Mouse (Mus musculus) CD4-positive naive resting alpha-beta T cell, adult 76 days (primary cell): ENCODE results near the gene Acot7. TPM values are rescaled to one million over a fixed set of nuclear protein-coding genes. Genes with fewer than 3 reads are reported as not detected.

ENCODE experiments used
- total RNA-seq: library from RNA; stranded (reverse); gene quantifications from one replicate; pipeline ENCODE4 v1.2.4, GENCODE M21; 2023

Gene Acot7
- total RNA-seq, result 6.3 TPM

DNA sequence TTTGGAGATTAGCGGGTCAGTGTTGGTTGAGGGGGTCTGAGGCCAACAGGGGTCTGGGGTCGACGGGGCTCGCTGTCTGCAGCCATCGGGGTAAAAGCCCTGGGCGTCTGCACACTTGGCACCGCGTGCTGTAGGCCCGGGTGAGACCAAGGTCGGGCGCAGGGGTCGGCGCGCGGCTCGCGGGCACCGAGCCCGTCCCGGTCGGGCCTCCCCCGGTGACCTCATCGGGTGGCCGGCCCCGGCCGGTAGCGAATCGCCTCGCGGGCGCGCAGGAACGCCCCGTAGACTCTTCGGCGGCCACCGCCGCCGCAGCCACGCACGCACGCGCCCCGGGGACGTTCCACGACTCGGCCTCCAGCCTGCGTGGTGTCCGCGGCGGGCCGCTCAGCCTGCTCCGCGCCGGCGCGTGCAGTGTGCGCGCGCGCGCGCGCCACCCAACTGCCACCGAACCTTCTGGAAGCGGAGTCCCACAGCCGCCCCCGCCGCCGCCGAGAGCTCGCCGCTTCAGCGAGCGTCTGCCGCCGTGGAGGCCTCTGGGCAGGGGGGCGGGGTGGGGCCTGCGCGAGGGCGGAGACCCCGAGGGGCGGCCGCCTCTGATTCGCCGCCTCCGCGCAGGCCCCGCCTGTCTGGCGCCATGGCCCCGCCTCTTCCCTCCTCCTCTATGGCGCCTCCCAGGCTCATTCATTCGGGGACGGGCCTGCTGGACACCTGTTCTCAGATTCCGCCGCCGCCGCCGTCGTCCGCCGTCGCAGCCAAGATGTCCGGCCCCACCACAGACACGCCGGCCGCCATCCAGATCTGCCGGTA lies at the start of gene Acot7:
Gene Acot7, plus strand, starts transcription at position 598 of the 807 bp plus-strand sequence.

DNA sequence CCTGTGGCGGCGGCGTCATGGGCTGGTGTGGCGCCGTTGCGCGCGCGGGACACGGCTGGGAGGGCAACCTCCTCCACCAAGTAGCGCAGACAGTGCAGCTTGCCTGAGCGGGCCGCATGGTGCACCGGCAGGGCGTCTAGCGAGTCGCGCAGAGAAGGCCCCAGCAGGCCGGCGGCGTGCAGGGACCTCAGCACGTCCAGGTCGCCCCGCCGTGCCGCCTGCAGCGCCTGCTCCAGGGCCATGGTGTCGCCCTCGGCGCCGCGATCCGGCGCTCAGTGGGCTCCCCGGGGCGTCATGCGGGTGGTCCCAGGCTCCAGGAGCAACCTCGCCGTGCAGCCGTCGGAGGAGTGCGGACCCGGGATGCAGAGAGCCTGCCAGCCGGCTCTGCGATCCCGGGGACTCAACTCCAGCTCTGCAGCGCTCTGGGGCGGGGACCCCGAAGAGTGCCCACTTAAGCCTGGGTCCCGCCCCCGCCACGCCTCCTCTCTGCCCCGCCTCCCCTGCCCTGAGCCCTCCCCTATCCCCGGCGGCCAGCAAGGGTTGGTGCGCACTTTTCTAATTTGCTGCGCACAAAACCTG lies 25.9 kb upstream of the Acot7 start, which contains the start of gene Espn:
Gene Espn, minus strand, starts transcription at position 406 of the 579 bp plus-strand sequence.

DNA sequence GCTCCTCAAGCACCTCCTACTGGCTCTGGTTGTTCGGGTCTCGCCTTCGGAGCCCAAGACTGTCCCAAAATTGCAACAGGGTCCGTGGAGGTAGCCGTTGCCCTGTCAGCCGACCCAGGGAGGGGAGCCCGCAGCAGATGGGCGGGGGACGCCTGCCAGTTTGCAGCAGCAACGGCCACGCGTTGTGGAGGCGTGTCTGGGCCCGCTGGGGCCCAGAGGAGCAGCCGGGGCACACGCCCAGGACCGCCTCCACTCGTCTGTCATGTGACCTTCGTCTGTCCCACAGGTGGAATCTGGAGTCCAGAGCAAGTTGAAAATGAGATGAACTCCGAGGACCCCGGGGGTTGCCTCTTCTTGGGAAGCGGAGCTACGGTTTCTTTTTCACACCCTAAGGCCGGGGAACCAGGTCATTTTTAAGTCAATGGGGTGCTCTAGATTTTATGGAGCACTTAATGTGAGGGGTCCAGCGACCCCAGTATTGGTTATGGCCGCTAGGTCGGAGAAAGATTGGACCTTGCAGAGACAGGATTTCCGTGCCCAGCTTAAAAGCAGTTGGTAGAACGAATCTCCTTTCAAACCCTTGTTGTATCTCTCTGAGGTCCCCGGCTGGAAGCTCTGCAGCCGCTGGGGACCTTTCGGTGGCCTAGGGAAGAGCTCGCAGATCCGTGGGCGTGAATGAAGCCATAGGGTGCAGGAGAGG lies 19.2 kb upstream of the Acot7 start, which contains the start of gene Hes2:
Gene Hes2, plus strand, starts transcription at position 283 of the 700 bp plus-strand sequence.

DNA sequence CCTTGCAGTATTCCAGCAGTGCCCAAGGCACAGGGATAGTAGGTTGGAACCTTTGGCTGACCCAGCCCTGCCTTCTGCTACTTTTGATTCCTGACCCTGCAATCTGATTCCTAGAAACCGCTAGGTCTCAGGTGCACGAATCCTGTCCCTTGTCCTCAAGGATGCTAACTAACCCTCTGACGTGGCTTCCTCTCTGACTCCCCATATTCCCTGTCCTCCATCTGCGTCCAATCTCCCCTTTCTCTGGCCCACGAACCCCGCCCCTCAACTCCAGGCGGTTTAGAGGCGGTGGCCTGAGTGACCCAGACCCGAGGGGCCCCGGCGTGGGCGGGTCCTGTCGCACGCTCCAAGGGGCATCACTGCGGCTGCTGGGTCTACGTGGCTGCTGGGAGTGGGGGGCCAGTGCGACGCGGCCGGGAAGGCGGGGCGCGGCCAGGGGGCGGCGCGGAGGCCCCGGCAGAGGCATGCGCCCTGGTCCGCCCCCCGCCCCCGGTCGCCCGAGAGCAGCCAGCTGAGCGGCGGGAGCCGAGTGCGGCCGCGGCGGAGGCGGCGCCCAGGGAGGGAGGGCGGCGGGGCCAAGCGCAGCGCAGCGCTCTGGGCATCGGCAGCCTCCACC lies 95.8 kb downstream of the Acot7 start, which contains the start of gene Gpr153:
Gene Gpr153, plus strand, starts transcription at position 612 of the 616 bp plus-strand sequence.

DNA sequence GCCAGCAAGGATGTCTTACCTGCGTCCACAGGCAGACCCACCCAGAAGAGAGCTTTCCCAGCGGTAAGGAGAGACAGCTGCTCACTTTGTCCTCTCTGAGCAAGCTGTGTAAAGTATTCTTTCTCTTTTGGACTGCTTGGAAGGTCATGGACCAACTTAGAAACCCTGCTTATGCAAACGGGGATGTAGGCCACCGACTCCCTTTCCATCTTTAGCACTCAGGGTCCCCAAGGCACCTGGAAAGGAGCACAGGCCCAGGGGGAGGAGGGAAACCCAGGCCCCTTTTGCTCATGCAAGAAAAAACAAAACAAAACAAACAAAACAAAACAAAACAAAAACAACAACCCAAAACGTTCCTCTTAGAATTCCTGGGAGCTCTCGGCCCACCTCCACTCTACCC lies 113.6 kb downstream of the Acot7 start, which contains the start of gene Hes3:
Gene Hes3, minus strand, starts transcription at position 101 of the 400 bp plus-strand sequence.

DNA sequence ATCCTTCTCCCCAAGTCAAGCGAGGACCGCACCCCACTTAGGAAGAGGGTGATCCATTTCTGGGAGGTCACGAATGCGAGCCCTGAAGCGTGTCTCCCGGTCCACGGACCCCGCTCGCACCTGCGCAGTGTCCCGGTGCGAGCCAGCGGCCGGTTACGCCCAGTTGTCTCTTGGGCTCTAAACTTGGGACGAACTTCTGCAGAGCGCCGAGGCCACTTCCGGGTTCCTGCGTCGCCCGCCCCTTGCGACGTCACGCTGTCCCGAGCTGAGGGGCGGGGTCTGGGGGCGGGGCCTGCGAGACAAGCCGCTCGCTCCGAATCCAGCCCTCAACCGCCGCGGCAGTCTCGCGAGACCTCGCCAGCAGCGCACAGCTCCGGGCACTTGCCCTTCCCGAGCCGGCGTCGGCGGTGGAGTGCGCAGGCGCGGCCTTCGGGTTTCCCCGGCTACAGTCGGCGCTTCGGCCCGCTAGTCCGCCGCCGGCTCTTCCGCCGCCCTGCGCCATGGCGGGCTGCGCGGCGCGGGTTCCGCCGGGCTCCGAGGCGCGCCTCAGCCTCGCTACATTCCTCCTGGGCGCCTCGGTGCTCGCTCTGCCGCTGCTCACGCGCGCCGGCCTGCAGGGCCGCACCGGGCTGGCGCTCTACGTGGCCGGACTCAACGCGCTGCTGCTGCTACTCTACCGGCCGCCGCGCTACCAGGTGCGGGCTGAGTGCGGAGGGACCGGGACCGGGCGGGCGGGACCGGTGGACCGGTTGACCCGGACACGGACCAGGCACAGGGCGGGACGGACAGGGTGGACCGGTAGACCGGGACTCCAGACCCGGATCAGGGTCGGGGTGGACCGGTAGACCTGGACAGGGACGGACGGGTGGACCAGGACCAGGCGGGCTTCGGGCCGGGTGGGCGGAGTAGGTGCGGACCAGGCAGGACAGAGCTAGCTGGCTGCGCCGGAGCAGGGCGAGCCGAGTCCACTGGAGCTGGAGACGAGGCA lies 119.2 kb downstream of the Acot7 start, which contains the start of gene Icmt:
Gene Icmt, plus strand, starts transcription at position 354 of the 988 bp plus-strand sequence.

DNA sequence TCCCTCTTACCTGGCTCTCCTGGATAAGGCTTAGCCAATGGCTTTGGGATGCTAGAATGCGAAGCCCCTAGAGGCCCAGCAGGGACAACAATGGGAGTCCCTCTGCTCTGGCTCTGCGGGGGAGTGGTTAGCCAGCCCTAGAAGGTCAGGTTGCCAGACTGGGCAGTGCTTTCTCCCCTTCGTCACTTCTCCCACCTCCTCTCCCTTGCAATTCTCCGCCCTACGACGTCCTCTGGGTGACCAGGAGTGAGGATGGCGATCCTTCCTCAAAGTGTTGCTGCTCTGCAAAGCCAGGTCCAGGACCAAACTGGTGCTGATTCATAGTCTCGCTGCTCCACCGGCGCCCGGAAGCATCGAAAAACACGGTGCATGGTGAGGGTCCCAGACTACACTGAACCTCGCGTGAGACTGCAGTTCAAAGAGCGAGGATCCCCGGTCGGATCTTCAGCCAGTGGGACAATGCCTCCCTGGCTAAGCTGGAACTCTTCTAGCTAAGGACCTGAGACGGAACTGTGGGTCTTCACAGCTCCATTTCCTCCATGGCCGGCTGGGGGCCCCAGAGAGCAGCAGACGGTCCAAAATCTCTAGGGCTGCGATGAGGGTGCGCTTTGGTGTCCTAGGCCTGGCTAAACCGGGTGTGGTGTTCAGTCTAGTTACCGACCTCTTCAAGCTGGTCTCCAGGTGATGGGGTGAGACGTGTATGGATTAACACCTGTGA lies 140.7 kb downstream of the Acot7 start, which contains the start of gene Rnf207:
Gene Rnf207, minus strand, starts transcription at position 477 of the 718 bp plus-strand sequence.

Other genes starting within 250 kb of the Acot7 start
- 44.3 TPM for gene Dnajc11, start 244.4 kb upstream of the Acot7 start, total RNA-seq
- 38.5 TPM for gene Thap3, start 189.1 kb upstream of the Acot7 start, total RNA-seq
- gene Phf13, start 181.9 kb upstream of the Acot7 start, total RNA-seq, result 14.7 TPM
- gene Klhl21, start 169.3 kb upstream of the Acot7 start, total RNA-seq, result 32.2 TPM
- 20.2 TPM for gene Zbtb48, start 150.5 kb upstream of the Acot7 start, total RNA-seq
- gene Tas1r1, start 139.6 kb upstream of the Acot7 start, total RNA-seq, result not detected
- 42.2 TPM for gene Nol9, start 138.8 kb upstream of the Acot7 start, total RNA-seq
- 2.8 TPM for gene Plekhg5, start 105.6 kb upstream of the Acot7 start, total RNA-seq
- gene Tnfrsf25, start 62.2 kb upstream of the Acot7 start, total RNA-seq, result 36.5 TPM
- gene Espn, start 25.8 kb upstream of the Acot7 start, total RNA-seq, result 2.7 TPM
- not detected for gene Hes2, start 19.3 kb upstream of the Acot7 start, total RNA-seq
- gene Gpr153, start 96.1 kb downstream of the Acot7 start, total RNA-seq, result 0.23 TPM
- gene Hes3, start 113.5 kb downstream of the Acot7 start, total RNA-seq, result not detected
- 15.8 TPM for gene Icmt, start 119.1 kb downstream of the Acot7 start, total RNA-seq
- gene Rnf207, start 140.9 kb downstream of the Acot7 start, total RNA-seq, result not detected
- 940 TPM for gene Rpl22, start 147.6 kb downstream of the Acot7 start, total RNA-seq
- gene Chd5, start 160.5 kb downstream of the Acot7 start, total RNA-seq, result not detected